Mouse (Mus musculus): ENCODE results near the gene Plxnd1.

Plxnd1 gene

GRCm38 (mm10) chr6:115994877-115995520, at the start of gene Plxnd1:
Gene Plxnd1, minus strand, starts transcription at chr6:115995005.
- in situ Hi-C loops (cut with MboI, MseI), result loop anchor here (10.0 kb wide), 1 partner anchor 1910 kb away; the partner anchor contains the start of gene Hnrnpf

- in situ Hi-C loops (cut with MboI, MseI), result no loop called here
Measured at GRCm38 (mm10) chr6:116044039-116044438, 49.2 kb upstream of the Plxnd1 start.

- in situ Hi-C loops (cut with MboI, MseI), result no loop called here
Measured at GRCm38 (mm10) chr6:116038222-116038621, 43.4 kb upstream of the Plxnd1 start.

- in situ Hi-C loops (cut with MboI, MseI), result no loop called here
Measured at GRCm38 (mm10) chr6:116037281-116037831, 42.6 kb upstream of the Plxnd1 start.

GRCm38 (mm10) chr6:116036555-116036954, 41.8 kb upstream of the Plxnd1 start:
- in situ Hi-C loops (cut with MboI, MseI), result no loop called here

- in situ Hi-C loops (cut with MboI, MseI), result no loop called here
Measured at GRCm38 (mm10) chr6:116031052-116031451, 36.2 kb upstream of the Plxnd1 start.

GRCm38 (mm10) chr6:116024666-116025065, 29.9 kb upstream of the Plxnd1 start:
- in situ Hi-C loops (cut with MboI, MseI), result no loop called here

- in situ Hi-C loops (cut with MboI, MseI), result no loop called here
Measured at GRCm38 (mm10) chr6:116021961-116022485, 27.2 kb upstream of the Plxnd1 start.

- in situ Hi-C loops (cut with MboI, MseI), result loop anchor here (5.0 kb wide), 1 partner anchor 116 kb away; no protein-coding TSS in a partner anchor
Measured at GRCm38 (mm10) chr6:116015902-116016301, 21.1 kb upstream of the Plxnd1 start.

- in situ Hi-C loops (cut with MboI, MseI), result no loop called here
Measured at GRCm38 (mm10) chr6:116014111-116014510, 19.3 kb upstream of the Plxnd1 start.

- in situ Hi-C loops (cut with MboI, MseI), result no loop called here
Measured at GRCm38 (mm10) chr6:116013687-116014086, 18.9 kb upstream of the Plxnd1 start.

- in situ Hi-C loops (cut with MboI, MseI), result no loop called here
Measured at GRCm38 (mm10) chr6:116010541-116010940, 15.7 kb upstream of the Plxnd1 start.

GRCm38 (mm10) chr6:116009426-116009825, 14.6 kb upstream of the Plxnd1 start:
- in situ Hi-C loops (cut with MboI, MseI), result loop anchor here (5.0 kb wide), 1 partner anchor 117 kb away; no protein-coding TSS in a partner anchor

GRCm38 (mm10) chr6:116007561-116008173, 12.9 kb upstream of the Plxnd1 start:
- in situ Hi-C loops (cut with MboI, MseI), result loop anchor here (5.0 kb wide), 1 partner anchor 115 kb away; no protein-coding TSS in a partner anchor

- in situ Hi-C loops (cut with MboI, MseI), result loop anchor here (5.0 kb wide), 1 partner anchor 114 kb away; no protein-coding TSS in a partner anchor
Measured at GRCm38 (mm10) chr6:116006731-116007130, 11.9 kb upstream of the Plxnd1 start.

- in situ Hi-C loops (cut with MboI, MseI), result loop anchor here (5.0 kb wide), 1 partner anchor 114 kb away; no protein-coding TSS in a partner anchor
Measured at GRCm38 (mm10) chr6:116005959-116006288, 11.1 kb upstream of the Plxnd1 start.

- in situ Hi-C loops (cut with MboI, MseI), result loop anchor here (5.0 kb wide), 1 partner anchor 113 kb away; no protein-coding TSS in a partner anchor
Measured at GRCm38 (mm10) chr6:116005275-116005958, 10.6 kb upstream of the Plxnd1 start.

- in situ Hi-C loops (cut with MboI, MseI), result loop anchor here (5.0 kb wide), 1 partner anchor 112 kb away; no protein-coding TSS in a partner anchor
Measured at GRCm38 (mm10) chr6:116004716-116005115, 9.9 kb upstream of the Plxnd1 start.

- in situ Hi-C loops (cut with MboI, MseI), result no loop called here
Measured at GRCm38 (mm10) chr6:116004069-116004468, 9.3 kb upstream of the Plxnd1 start.

GRCm38 (mm10) chr6:116003516-116003915, 8.7 kb upstream of the Plxnd1 start:
- in situ Hi-C loops (cut with MboI, MseI), result no loop called here

GRCm38 (mm10) chr6:116002311-116003104, 7.7 kb upstream of the Plxnd1 start:
- in situ Hi-C loops (cut with MboI, MseI), result no loop called here
